Mouse (Mus musculus) ES-E14 (cell line): ENCODE measurements at regions not wholly inside any gene's neighbourhood (a gene's known extent, or its start where the extent isn't known, plus 50 kb on each side); places are given as distances from the start of the nearest gene placed in this dataset.

ENCODE experiments used
- DNase-seq: peaks from one replicate; pipeline ENCODE4 v3.0.0-alpha.2; 2013; ENCODE audit warnings: low read depth, low spot score
- H3K27ac ChIP-seq: 2 replicates; pipeline ENCODE4 v1.5.1; 2012; ENCODE audit warnings: low read depth, mild to moderate bottlenecking, low read length, moderate library complexity, mixed read lengths; ENCODE audit not compliant: poor library complexity, insufficient read depth, severe bottlenecking
- H3K36me3 ChIP-seq: 2 replicates; pipeline ENCODE4 v1.6.1; 2012; ENCODE audit warnings: mild to moderate bottlenecking, low read length, moderate library complexity, mixed read lengths; ENCODE audit not compliant: control insufficient read depth, poor library complexity, insufficient read depth, severe bottlenecking
- H3K4me1 ChIP-seq, 2 experiments: fragments of 150-350 bp in 1 of 2; sonication (generic) in 1 of 2; 2 replicates each; pipeline ENCODE4 v1.6.1; 2012; ENCODE audit warnings: low read length in 2 of 2, mild to moderate bottlenecking in 1 of 2, mixed read lengths in 1 of 2; ENCODE audit not compliant: control insufficient read depth in 2 of 2, insufficient read depth in 2 of 2, poor library complexity in 1 of 2
- H3K4me3 ChIP-seq, 2 experiments: fragments of 150-350 bp in 1 of 2; sonication (generic) in 1 of 2; 2 replicates each; pipeline ENCODE4 v1.5.1; 2012; ENCODE audit warnings: low read length in 2 of 2, low read depth in 1 of 2, mild to moderate bottlenecking in 1 of 2, mixed read lengths in 1 of 2; ENCODE audit not compliant: insufficient read depth in 1 of 2, poor library complexity in 1 of 2, severe bottlenecking in 1 of 2
- H3K9ac ChIP-seq: 2 replicates; pipeline ENCODE4 v1.6.1; 2012; ENCODE audit warnings: low read depth, mild to moderate bottlenecking, low read length, mixed read lengths; ENCODE audit not compliant: poor library complexity, insufficient read depth, severe bottlenecking
- H3K9me3 ChIP-seq: fragments of 150-350 bp; sonication (generic); 2 replicates; pipeline ENCODE4 v1.6.1; 2012; ENCODE audit warnings: low read depth, mild to moderate bottlenecking, low read length; ENCODE audit not compliant: control insufficient read depth, insufficient read depth
- CHD2 ChIP-seq: IDR thresholded peaks from 2 replicates; pipeline ENCODE4 v1.6.1; 2014; ENCODE audit warnings: mild to moderate bottlenecking, low read depth, low read length, inconsistent platforms
- HCFC1 ChIP-seq: IDR thresholded peaks from 2 replicates; pipeline ENCODE4 v1.6.1; 2012; ENCODE audit warnings: low read length, inconsistent platforms, borderline replicate concordance; ENCODE audit not compliant: insufficient read depth
- MAFK ChIP-seq: IDR thresholded peaks from 2 replicates; pipeline ENCODE4 v1.6.1; 2014; ENCODE audit warnings: mild to moderate bottlenecking, low read depth, low read length, inconsistent platforms; ENCODE audit not compliant: insufficient read depth
- ZC3H11A ChIP-seq: IDR thresholded peaks from 2 replicates; pipeline ENCODE4 v1.6.1; 2012; ENCODE audit warnings: low read depth, mild to moderate bottlenecking, inconsistent platforms, low read length, borderline replicate concordance
- ZNF384 ChIP-seq: IDR thresholded peaks from 2 replicates; pipeline ENCODE4 v1.6.1; 2012; ENCODE audit warnings: low read depth, low read length, inconsistent platforms
- in situ Hi-C, 2 experiments: fragments of 600-800 bp; cut with MboI; formaldehyde crosslinking; loops; one replicate each; pipeline ENCODE4 v1.15.1; 2025; ENCODE audit warnings: low sequenced_read_pairs in 2 of 2, inconsistent platforms in 1 of 2; ENCODE audit not compliant: unreplicated experiment in 2 of 2

- no peak for DNase-seq
- no peak overlapping the region for H3K4me3 ChIP-seq
- H3K9me3 ChIP-seq = no peaks in the 10 kb centered on the region
- H3K4me1 ChIP-seq = no peaks in the 10 kb centered on the region
- no peak overlapping the region for H3K9ac ChIP-seq
- no peak overlapping the region for H3K27ac ChIP-seq
- H3K36me3 ChIP-seq = no peaks in the 10 kb centered on the region
- TF ChIP-seq CHD2 (no peak), MAFK (no peak), HCFC1 (no peak)
- in situ Hi-C loops = no loop called here
Observed at GRCm38 (mm10) chr4:87329136-87329535, 98.9 kb upstream of the Slc24a2 start.

- Histone ChIP-seq H3K9me3 (no peaks in the 10 kb centered on the region), H3K27ac (no peak overlapping the region), H3K9ac (no peak overlapping the region), H3K4me3 (no peak overlapping the region), H3K4me1 (no peaks in the 10 kb centered on the region), H3K36me3 (no peaks in the 10 kb centered on the region)
- in situ Hi-C loops = no loop called here
- no peak for DNase-seq
- TF ChIP-seq ZNF384 = no peak
- TF ChIP-seq HCFC1 = no peak
- TF ChIP-seq MAFK = no peak
- TF ChIP-seq CHD2 = no peak
- no peak for TF ChIP-seq ZC3H11A
Observed at GRCm38 (mm10) chr4:87321726-87322349, 91.6 kb upstream of the Slc24a2 start.

GRCm38 (mm10) chr4:87298129-87298528, 67.9 kb upstream of the Slc24a2 start:
- no peaks in the 10 kb centered on the region for H3K4me1 ChIP-seq

GRCm38 (mm10) chr4:87294538-87294937, 64.3 kb upstream of the Slc24a2 start:
- Histone ChIP-seq H3K4me3 (no peak overlapping the region), H3K9me3 (no peaks in the 10 kb centered on the region), H3K9ac (no peak overlapping the region), H3K4me1 (no peaks in the 10 kb centered on the region), H3K36me3 (no peaks in the 10 kb centered on the region), H3K27ac (no peak overlapping the region)
- in situ Hi-C loops = no loop called here
- DNase-seq = no peak
- TF ChIP-seq MAFK (no peak), CHD2 (no peak), HCFC1 (no peak)

More at GRCm38 (mm10) chr4:87298129-87298528, 67.9 kb upstream of the Slc24a2 start:
- DNase-seq = no peak
- TF ChIP-seq MAFK (no peak), HCFC1 (no peak), ZNF384 (no peak), CHD2 (no peak), ZC3H11A (no peak)
- Histone ChIP-seq H3K36me3 (no peaks in the 10 kb centered on the region), H3K27ac (no peak overlapping the region), H3K9me3 (no peaks in the 10 kb centered on the region), H3K4me3 (no peak overlapping the region), H3K9ac (no peak overlapping the region)
- in situ Hi-C loops = no loop called here
